Mouse (Mus musculus): ENCODE data around the gene Sdha. TPM values are rescaled to one million over a fixed set of nuclear protein-coding genes. Genes with fewer than 3 reads are reported as not detected.

Sdha gene
- total RNA-seq, 1 experiment from 2014 or later, result 251 TPM

GRCm38 (mm10) chr13:74305780-74306179, 44.3 kb downstream of the Sdha start:
- ATAC-seq (ENCODE audit: extremely low read depth, insufficient number of reproducible peaks, low FRiP score, poor library complexity, severe bottlenecking), result no peak

GRCm38 (mm10) chr13:74305380-74305779, 44.7 kb downstream of the Sdha start:
- ATAC-seq (ENCODE audit: extremely low read depth, insufficient number of reproducible peaks, low FRiP score, poor library complexity, severe bottlenecking), result no peak

GRCm38 (mm10) chr13:74302050-74303037, 47.7 kb downstream of the Sdha start:
- no peak for ATAC-seq (ENCODE audit: extremely low read depth, insufficient number of reproducible peaks, low FRiP score, poor library complexity, severe bottlenecking)

DNA sequence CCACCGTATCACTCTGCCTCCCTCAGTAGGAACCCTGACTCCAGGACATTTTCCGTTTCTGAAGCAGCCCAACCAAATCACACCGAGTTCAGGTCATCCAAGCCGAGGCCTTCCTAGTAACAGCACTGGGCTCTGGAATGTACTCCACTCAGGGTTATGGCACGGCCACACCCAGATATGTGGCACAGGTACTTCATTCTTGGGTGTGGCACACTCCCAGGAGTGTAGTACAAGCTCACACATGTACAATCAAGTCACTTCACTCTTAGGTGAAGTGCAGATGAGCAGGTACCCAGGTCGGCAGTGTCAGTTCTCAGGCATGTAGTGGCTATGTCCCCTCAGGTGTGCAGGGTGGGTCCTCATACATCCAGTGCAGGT, 48.5 kb downstream of the Sdha start:
- no peak for ATAC-seq (ENCODE audit: extremely low read depth, insufficient number of reproducible peaks, low FRiP score, poor library complexity, severe bottlenecking)

- ATAC-seq (ENCODE audit: extremely low read depth, insufficient number of reproducible peaks, low FRiP score, poor library complexity, severe bottlenecking), result peak; percentile 56; the same call in 1 of the 2 replicates
Measured at GRCm38 (mm10) chr13:74300925-74301606, 49.0 kb downstream of the Sdha start.

- no peak for ATAC-seq (ENCODE audit: extremely low read depth, insufficient number of reproducible peaks, low FRiP score, poor library complexity, severe bottlenecking)
Measured at GRCm38 (mm10) chr13:74296376-74296775, 53.7 kb downstream of the Sdha start.

GRCm38 (mm10) chr13:74292167-74292566, 57.9 kb downstream of the Sdha start, which contains the start of gene Ahrr:
TSS of gene Ahrr (minus strand) at chr13:74292331.
- ATAC-seq (ENCODE audit: extremely low read depth, insufficient number of reproducible peaks, low FRiP score, poor library complexity, severe bottlenecking), result no peak

DNA sequence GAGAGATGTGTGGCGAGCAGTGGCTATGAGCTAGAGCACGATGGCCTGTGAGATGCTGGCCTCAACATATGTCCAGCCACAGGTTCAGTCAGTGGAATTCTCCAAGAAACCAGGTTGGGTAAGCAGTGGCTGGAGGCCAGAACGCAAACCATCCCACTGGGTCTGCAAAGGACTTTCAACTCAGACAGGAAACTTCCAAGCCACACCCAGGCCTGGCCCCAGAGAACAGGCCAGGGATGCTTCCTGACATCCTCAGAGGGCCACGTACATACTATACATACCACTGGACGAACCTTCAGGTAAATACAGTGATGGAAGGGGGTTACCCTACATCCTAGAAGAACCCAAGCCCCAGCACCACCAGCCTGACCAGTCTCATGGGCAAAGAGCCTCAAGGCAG, 60.4 kb downstream of the Sdha start:
- ATAC-seq (ENCODE audit: extremely low read depth, insufficient number of reproducible peaks, low FRiP score, poor library complexity, severe bottlenecking), result no peak

GRCm38 (mm10) chr13:74282299-74282698, 67.8 kb downstream of the Sdha start:
- no peak for ATAC-seq (ENCODE audit: extremely low read depth, insufficient number of reproducible peaks, low FRiP score, poor library complexity, severe bottlenecking)

DNA sequence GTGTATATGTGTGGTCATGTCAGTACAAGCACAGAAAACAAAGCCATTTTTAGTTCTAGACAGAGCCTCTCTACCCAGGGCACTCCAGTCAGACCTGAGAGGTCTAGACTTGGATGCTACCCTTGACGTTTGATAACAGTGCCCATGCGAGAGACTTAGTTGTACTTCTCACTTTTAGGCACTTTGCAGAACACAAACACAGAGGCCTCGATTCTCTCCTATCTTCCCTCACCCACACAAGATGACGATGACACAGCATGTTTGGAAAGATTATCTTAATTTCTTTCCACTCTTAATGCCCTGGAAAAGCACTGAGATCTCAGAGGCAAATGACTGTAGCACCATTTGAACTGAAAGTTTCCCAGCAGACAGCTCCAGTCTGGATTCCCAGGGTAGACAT, 74.4 kb downstream of the Sdha start:
- no peak for ATAC-seq (ENCODE audit: extremely low read depth, insufficient number of reproducible peaks, low FRiP score, poor library complexity, severe bottlenecking)

Other genes starting within 250 kb of the Sdha start
- not detected in 2 replicates for gene Slc9a3, start 228.8 kb downstream of the Sdha start, total RNA-seq (2017)
- gene Exoc3, start 141.5 kb downstream of the Sdha start, total RNA-seq (2017), result 64.6 and 75.3 TPM in 2 replicates
- 0.12 TPM in 2 replicates for gene Ahrr, start 57.9 kb downstream of the Sdha start, total RNA-seq (2017)
- gene Pdcd6, start 32.7 kb downstream of the Sdha start, total RNA-seq (2017), result 106 and 110 TPM in 2 replicates
- 14.2 and 22.0 TPM in 2 replicates for gene Ccdc127, start within 50 bp of the Sdha start, total RNA-seq (2017)
- 0.23 TPM in 1 of 2 replicates, not detected in the other for gene Lrrc14b, start 13.7 kb upstream of the Sdha start, total RNA-seq (2017)
- gene Zfp72, start 40.6 kb upstream of the Sdha start, total RNA-seq (2017), result 2.8 and 3.8 TPM in 2 replicates
- 29.0 and 29.6 TPM in 2 replicates for gene Ftl1-ps1, start 49.4 kb upstream of the Sdha start, total RNA-seq (2017)
- 12.8 and 14.6 TPM in 2 replicates for gene Zfp825, start 143.7 kb upstream of the Sdha start, total RNA-seq (2017)